Mouse (Mus musculus) kidney, adult 18-20 months (tissue): Measurements from ENCODE around the gene Pla2g2d.

ENCODE experiments used
- DNase-seq: peaks from one replicate; pipeline ENCODE4 v3.0.0; 2021

The Pla2g2d gene

DNA sequence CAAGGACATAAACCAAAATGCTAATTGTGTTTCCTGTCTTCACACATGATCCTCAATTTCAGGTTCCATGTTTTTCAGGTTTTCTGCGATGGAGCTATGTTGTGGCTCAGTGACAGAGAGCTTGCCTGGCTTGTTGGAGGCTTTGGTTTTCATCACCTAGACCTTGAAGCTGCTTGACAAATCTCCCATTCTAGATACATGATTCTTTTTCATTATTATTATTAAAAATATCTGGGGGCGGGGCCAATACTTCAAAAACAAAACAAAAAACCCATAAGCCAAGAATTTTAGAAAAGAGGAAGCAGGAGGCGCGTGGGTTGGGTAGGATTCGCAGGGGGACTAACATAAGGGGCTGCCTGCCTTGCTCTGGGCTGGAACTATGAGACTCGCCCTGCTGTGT lies at the start of gene Pla2g2d:
Pla2g2d (plus strand) TSS at position 301 of the 400 bp plus-strand sequence.
- DNase-seq: no peak

- DNase-seq: peak; percentile 38
Measured at GRCm38 (mm10) chr4:138725751-138726150, 49.8 kb upstream of the Pla2g2d start.

GRCm38 (mm10) chr4:138729018-138729703 lies 46.4 kb upstream of the Pla2g2d start:
- peak; percentile 64 for DNase-seq

- DNase-seq: peak; percentile 26
Measured at GRCm38 (mm10) chr4:138734105-138734504, 41.4 kb upstream of the Pla2g2d start.

DNA sequence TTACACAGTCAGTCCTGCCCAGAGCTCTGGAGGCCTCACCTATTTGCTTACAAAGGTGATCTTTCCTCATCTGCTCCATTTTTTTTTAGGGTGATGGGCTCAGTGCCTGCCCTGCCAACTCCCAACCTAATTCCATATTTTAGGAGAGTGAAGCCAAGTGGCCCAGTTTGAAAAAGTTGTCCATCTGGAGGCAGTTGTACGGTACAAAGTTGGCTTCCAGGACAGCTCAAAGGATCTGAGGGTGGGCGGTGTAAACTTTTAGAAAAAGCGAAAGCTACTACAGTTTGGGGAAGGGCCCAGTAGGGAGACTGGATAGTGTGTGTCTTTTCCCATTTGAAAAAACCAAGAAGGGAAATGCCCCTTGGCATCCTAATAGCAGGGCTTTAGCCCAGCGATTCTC lies 40.7 kb upstream of the Pla2g2d start:
- no peak for DNase-seq

GRCm38 (mm10) chr4:138737031-138737430 lies 38.5 kb upstream of the Pla2g2d start, which contains the start of gene Ubxn10:
Gene Ubxn10, minus strand, starts transcription at chr4:138737167.
- no peak for DNase-seq

DNA sequence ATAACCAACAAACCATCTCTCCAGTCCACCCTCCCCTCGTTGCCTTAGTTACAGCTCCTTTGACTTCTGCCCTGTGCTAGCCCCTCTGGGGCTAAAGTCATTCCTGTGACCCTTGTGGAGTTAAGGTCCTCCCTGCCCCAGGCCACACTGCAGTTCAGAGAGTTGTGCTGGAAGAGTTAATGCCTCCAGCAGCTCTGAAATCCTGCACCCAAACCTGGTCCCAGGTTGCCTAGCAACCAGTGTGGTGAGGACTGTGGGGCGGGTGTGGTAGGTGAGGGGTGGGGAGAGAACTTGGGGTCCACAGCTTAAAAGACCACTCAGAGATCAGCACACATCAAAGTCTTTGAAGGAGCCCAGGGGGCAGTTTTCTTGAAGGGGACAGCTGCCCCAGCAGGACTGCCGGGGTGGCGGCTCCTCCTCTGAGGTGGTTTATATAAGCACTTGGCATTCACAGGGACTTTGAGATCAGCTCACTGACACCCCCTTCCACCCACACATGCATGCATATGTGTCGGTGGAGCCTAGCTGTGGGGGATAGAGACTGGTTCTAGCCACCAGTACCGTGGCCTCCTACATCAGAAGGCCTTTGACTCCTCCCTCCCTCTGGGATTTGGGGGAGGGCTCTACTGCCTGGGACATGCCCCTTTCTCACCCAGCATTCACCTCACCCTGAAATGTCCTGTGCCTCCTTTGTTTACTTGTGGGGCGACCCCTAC lies 36.2 kb upstream of the Pla2g2d start:
- no peak for DNase-seq

DNA sequence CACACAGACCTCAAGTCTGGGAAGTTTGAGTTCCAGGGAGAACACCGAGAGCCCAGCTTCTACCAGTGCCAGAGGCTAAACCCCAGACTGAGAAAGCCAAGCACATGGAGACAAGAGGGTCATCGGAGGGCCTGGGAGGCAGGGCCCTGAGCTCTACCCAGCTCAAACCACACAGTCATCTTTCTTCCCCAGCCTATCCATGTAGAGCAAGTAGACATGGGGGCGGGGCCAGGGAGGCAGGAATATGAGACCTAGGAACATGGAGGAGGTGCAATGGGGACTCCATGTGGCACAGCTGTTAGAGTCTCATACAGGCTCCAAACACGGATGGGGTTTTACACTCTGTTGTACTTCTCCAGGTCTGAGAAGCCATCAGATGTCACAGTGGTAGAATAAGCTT lies 29.7 kb upstream of the Pla2g2d start:
- DNase-seq: no peak

DNA sequence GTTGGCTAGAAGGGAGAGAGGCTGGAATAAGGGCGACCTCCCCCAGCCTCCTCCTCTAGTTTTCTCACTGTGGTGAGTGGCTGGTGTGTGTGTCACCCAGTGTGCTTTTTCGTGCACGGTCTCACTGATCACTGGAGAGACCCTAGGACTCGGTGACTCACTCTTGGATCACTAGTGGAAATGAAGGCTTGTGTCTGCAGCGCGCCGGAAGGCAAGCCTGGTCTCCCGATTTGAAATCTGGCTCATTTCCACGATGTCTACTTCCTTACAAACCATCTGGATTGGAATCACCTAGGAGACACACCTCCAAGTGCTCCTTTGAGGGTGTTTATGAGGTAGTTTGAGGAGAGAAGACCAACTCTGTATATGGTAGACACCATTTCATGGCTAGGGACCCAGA lies 28.7 kb upstream of the Pla2g2d start:
- no peak for DNase-seq

DNA sequence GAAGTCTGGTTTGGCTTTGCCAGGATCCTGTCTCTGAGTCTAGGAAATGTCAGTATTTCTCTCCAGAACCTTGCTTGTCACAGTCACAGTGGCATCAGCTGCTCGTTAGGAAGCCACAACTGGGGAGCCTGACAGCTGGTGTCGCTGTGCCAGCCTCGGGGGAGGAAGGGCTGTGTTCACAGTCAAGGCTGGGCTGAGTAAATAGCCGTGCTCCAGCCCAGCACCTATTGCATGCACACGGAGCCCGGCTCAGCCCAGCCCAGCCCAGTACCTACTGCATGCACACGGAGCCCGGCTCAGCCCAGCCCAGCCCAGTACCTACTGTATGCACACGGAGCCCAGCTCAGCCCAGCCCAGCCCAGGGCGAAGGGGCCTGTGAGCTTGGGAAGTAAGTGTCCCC lies 27.7 kb upstream of the Pla2g2d start:
- no peak for DNase-seq

DNA sequence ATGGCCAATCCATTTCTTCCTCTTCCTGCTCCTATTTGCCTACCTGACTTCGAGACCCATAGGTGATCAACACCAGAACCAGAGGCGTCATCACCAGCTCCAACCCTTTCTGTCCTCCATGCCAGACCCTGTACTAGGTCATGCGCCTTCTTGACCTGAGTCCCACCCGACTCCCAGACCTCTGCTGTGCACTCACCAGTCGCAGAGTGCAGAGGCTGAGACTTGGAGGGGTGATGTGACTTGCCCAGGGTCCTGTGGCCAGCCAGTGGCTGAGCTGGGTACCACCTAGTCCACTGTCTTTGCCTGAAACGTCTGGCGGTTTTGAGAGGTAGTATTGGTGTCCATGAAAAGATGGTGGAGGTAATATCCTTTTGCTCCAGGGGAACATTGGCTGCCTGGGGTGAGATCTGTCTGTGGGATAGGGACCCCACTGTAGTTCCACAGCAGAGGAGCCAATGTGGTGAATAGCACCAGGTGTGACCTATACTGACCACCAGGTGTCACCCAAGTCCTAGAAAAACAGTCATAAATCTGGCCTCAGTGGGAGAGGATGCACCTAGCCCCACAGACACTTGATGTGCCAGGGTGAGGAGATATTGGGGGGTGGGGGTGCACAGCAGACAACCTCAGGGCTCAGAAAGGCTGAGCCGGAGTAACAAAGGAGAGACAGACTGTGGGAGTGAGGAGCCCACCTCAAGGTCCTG lies 27.0 kb upstream of the Pla2g2d start:
- DNase-seq: peak; percentile 54

DNA sequence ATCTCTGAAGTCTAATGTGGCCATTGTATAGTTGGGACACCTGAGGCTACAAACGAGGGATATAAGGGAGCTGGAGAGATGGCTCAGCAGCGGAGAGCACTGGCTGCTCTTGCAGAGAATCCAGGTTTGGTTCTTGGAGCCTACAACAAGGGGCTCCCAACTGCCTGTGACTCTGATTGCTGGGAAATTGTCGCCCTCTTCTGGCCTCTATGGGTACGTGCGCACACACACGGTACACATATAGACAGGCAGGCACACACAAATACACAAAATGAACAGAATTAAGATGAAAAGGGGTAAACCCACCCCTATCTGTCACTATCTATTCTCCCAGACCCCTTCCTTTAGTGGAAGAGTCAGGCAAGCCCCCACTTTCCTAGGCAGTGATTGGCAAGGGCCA lies 22.9 kb upstream of the Pla2g2d start:
- DNase-seq: no peak

- DNase-seq: no peak
Measured at GRCm38 (mm10) chr4:138753608-138754007, 21.9 kb upstream of the Pla2g2d start.

GRCm38 (mm10) chr4:138754432-138754831 lies 21.1 kb upstream of the Pla2g2d start:
- DNase-seq: no peak

- DNase-seq: no peak
Measured at GRCm38 (mm10) chr4:138755439-138755838, 20.1 kb upstream of the Pla2g2d start.

GRCm38 (mm10) chr4:138755983-138756382 lies 19.6 kb upstream of the Pla2g2d start:
- DNase-seq: no peak

DNA sequence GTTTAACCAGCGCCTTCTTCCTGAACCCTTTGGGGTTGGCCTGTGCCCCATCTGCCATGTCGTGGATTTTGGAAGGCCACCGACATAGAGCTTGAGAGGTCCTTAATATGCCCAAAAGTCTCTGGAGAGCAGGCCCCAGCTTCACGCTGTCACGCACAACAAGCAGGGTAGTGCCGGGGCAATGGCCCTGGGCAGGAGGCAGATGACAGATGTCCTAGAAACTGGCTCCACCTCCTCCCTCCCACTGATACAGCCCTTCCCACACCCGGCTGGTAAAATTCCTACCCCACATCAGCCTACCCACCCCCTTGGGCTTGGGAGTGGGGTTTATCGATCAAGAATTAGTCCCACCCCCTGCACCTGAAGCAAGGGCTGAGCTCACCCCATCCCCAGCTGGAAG lies 18.1 kb upstream of the Pla2g2d start, which contains the start of gene Pla2g2f:
Pla2g2f (minus strand) TSS at position 211 of the 400 bp plus-strand sequence.
- DNase-seq: no peak

DNA sequence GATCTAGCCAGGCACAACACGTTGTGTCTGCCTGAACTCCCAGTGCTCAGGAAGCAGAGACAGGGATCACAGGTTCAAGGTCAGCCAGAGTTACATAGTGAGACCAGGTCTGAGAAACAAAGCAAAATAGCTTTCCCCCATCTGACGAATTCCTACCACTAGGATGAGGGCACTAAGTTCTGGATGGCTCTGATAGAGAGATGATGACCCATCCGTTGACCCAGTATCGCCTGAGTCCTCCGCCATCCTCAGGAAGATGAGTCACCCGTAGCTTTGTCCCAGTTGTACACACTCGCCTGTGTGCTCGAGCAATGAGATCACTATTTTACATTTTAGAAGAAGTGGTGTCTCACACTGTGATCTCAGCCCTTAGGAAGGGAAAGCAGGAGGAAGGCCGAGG lies 13.3 kb upstream of the Pla2g2d start:
- no peak for DNase-seq

DNA sequence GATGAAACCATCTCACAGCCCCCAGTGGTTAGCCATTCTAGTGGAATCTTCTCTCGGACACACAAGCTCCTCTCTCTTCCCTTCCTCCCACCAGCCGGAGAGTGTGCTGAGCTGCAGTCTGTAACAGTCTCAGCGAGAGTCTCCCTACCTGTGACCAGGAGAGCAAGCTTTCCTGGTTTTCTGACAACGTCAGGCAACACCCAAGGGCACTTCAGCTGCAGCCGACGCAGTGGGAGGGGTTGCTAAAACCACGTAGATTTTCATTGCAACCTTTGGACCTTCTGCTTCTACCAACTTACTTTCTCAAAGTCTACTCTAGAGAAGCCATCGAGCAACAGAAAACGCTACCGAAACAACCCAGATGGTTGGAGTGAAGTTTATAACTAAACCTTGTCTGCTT lies 3.6 kb upstream of the Pla2g2d start:
- DNase-seq: no peak

DNA sequence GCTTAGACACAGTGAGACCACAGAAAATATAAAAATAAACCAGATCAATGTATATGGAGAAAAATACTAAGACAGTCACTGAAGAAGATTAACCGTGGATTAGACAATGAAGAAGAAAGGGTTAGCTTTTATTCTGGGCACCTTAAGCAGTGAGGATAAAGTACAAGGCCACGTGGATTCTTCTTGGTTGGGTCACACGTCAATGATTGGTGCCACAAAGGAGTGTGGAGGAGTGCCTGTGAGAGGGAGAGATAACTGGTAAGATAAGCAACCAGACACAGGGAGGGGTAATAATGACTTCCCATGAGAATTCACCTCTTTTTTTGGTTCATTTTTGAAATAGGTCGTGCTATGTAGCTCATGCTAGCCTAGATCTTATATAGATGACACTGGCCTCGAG lies 3.1 kb upstream of the Pla2g2d start:
- DNase-seq: no peak

GRCm38 (mm10) chr4:138777417-138778407 lies 2.2 kb downstream of the Pla2g2d start:
- no peak for DNase-seq

GRCm38 (mm10) chr4:138780300-138780699 lies 4.8 kb downstream of the Pla2g2d start:
- no peak for DNase-seq

GRCm38 (mm10) chr4:138782098-138782497 lies 6.6 kb downstream of the Pla2g2d start:
- DNase-seq: no peak
